15 mouse cellular contexts compared by ENCODE assay signal in genomic region chr4:140605247-140605646, GRCm38 (mm10).
A peak's percentile ranks its signal among the peaks of the same experiment; 100 is the strongest.
DNase-seq lines count a peak whose midpoint lies in the region; ATAC-seq and TF ChIP-seq lines count a peak whose summit lies in the region.
"Had no signal": no experiment of that assay in that cellular context is flagged by ENCODE, and none has a peak within 500 bp of the region (broad histone marks: within the 10 kb centered on the region; RNA-seq: fewer than 3 reads in every experiment).

No protein-coding gene starts in this region.

- intact Hi-C loops in left cerebral cortex, postnatal 4 days (cut with DNase I), result no loop called here
- intact Hi-C loops in left cerebral cortex, postnatal 14 days (cut with DNase I), result no loop called here

- H3K27ac ChIP-seq in forebrain, embryonic 14.5 days (ENCODE audit: low read depth, low read length), result peak overlapping the region; percentile 39; the same call in 1 of the 2 replicates
- H3K27ac ChIP-seq in forebrain, postnatal 0 days (ENCODE audit: low read depth, low read length), result no peak overlapping the region
- H3K27ac ChIP-seq in testis, adult 2 months (ENCODE audit: control insufficient read depth, insufficient read depth, low read depth, low read length), result no peak overlapping the region
- H3K27ac ChIP-seq: limb, embryonic 10.5 days; liver, embryonic 14.5 days; neural tube, embryonic 12.5 days; stomach, postnatal 0 days had no signal

- 71% methylated on average over 6 of the region's 6 CpGs for WGBS in forebrain, embryonic 14.5 days
- 66% methylated on average over 6 of the region's 6 CpGs for WGBS in forebrain, postnatal 0 days

- no peak for TF ChIP-seq POLR2A in testis, adult 2 months (IDR thresholded peaks at IDR 0.05; ENCODE audit: control insufficient read depth, low read depth, low read length)

- no peak; the same call in 1 of the 2 replicates for ATAC-seq in forebrain, embryonic 14.5 days
- no peak for ATAC-seq in forebrain, postnatal 0 days
- no peak for ATAC-seq in activated CD4-positive, CD25-positive, alpha-beta regulatory T cell, adult 4 months

- H3K9ac ChIP-seq in forebrain, embryonic 14.5 days (ENCODE audit: low read length), result no peak overlapping the region
- no peak overlapping the region for H3K9ac ChIP-seq in forebrain, postnatal 0 days
- H3K9ac ChIP-seq: liver, embryonic 14.5 days; neural tube, embryonic 12.5 days had no signal

- H3K36me3 ChIP-seq in forebrain, embryonic 14.5 days (ENCODE audit: control insufficient read depth, insufficient read depth, low read length), result peaks cover 45% of the 10 kb centered on the region
- H3K36me3 ChIP-seq in forebrain, postnatal 0 days (ENCODE audit: insufficient read depth), result peaks cover 25% of the 10 kb centered on the region
- no peaks in the 10 kb centered on the region for H3K36me3 ChIP-seq in testis, adult 2 months (ENCODE audit: control insufficient read depth, insufficient read depth, low read length)

- no peak overlapping the region for H3K4me2 ChIP-seq in forebrain, embryonic 14.5 days (ENCODE audit: low read length)
- H3K4me2 ChIP-seq in forebrain, postnatal 0 days (ENCODE audit: low read depth), result no peak overlapping the region
- H3K4me2 ChIP-seq: neural tube, embryonic 12.5 days had no signal

- no peaks in the 10 kb centered on the region for H3K4me1 ChIP-seq in forebrain, embryonic 14.5 days (ENCODE audit: control insufficient read depth, insufficient read depth, low read length)
- H3K4me1 ChIP-seq in forebrain, postnatal 0 days (ENCODE audit: insufficient read depth), result no peaks in the 10 kb centered on the region
- H3K4me1 ChIP-seq in testis, adult 2 months (ENCODE audit: control insufficient read depth, insufficient read depth, low read length), result no peaks in the 10 kb centered on the region; the same call in none of the 2 replicates

- no peak for TF ChIP-seq CTCF in forebrain, postnatal 0 days (IDR thresholded peaks at IDR 0.05; ENCODE audit: low read depth)
- no peak for TF ChIP-seq CTCF in testis, adult 2 months (IDR thresholded peaks at IDR 0.05; ENCODE audit: control insufficient read depth, insufficient read depth, insufficient replicate concordance, low read depth, low read length)

- H3K27me3 ChIP-seq in forebrain, embryonic 14.5 days (replicated peaks; ENCODE audit: control insufficient read depth, insufficient read depth, low read length), result no peaks in the 10 kb centered on the region
- H3K27me3 ChIP-seq in forebrain, postnatal 0 days (ENCODE audit: insufficient read depth, low read length), result no peaks in the 10 kb centered on the region
- no peaks in the 10 kb centered on the region for H3K27me3 ChIP-seq in testis, adult 2 months (ENCODE audit: control insufficient read depth, insufficient read depth, low read length)
- H3K27me3 ChIP-seq: neural tube, embryonic 12.5 days had no signal

- peak; percentile 60 for DNase-seq in forebrain, embryonic 14.5 days (ENCODE audit: low spot score)
- no peak for DNase-seq in forebrain, postnatal 0 days
- peak; percentile 73 for DNase-seq in left cerebral cortex, postnatal 4 days
- no peak for DNase-seq in left cerebral cortex, postnatal 14 days (ENCODE audit: low spot score in 2 of 2)
- no peak for DNase-seq in testis, postnatal 14 days (ENCODE audit: low spot score)
- DNase-seq in adrenal gland, adult (ENCODE audit: inconsistent age in 2 of 2, low spot score in 1 of 2), result no peak
- DNase-seq: adrenal gland, postnatal 25 days; cerebellum, postnatal 25 days; kidney, postnatal 14 days had no signal

- H3K9me3 ChIP-seq in forebrain, embryonic 14.5 days (replicated peaks; ENCODE audit: control insufficient read depth, low read length), result no peaks in the 10 kb centered on the region
- no peaks in the 10 kb centered on the region for H3K9me3 ChIP-seq in forebrain, postnatal 0 days (ENCODE audit: low read length)
- H3K9me3 ChIP-seq: limb, embryonic 10.5 days; neural tube, embryonic 12.5 days had no signal

- H3K4me3 ChIP-seq in forebrain, embryonic 14.5 days (ENCODE audit: low read depth, low read length), result no peak overlapping the region
- no peak overlapping the region for H3K4me3 ChIP-seq in forebrain, postnatal 0 days (ENCODE audit: low read depth, low read length)
- peak overlapping the region; percentile 78 for H3K4me3 ChIP-seq in testis, adult 2 months (ENCODE audit: control insufficient read depth, low read depth, low read length)
- H3K4me3 ChIP-seq: limb, embryonic 10.5 days; neural tube, embryonic 12.5 days had no signal

Comparison
In these comparisons a context has a peak if more than half of its experiments do, and no peak if none do; other contexts are left out.
1. DNase-seq: peak in forebrain, embryonic 14.5 days (single experiment) and left cerebral cortex, postnatal 4 days (single experiment); none in forebrain, postnatal 0 days (single experiment), left cerebral cortex, postnatal 14 days (0 of 2), testis, postnatal 14 days (single experiment) and adrenal gland, adult (0 of 2).